Mouse (Mus musculus) heart, adult 11 months (tissue): Measurements from ENCODE around the gene Mpp3.
"Not testable (repeated sequence)": the region's sequence is repeated elsewhere in the genome, so short reads cannot be mapped to it uniquely, and the experiment has no call there.

Experiments used
- DNase-seq: peaks from one replicate; pipeline ENCODE4 v3.0.0; 2022

The Mpp3 gene

DNA sequence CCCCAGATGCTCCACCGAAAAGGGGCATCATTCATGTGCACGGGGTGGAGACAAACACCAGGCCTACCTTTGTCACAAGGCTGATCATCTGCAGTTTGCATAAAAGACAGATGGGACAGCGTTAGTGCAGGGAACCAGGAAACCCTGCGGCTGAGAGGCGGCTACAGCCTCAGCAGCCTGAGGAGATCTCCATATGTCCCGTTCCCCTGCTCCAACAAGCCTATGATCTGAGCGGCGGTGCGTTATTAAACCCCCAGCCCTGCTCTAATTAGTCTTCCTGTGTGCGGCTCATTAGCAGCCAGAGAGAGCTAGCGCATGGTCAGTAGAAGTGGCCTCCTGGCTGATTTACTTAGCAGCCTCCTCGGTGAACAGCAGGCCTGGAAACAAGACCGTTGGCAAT, 18.1 kb downstream of the Mpp3 start:
- DNase-seq: peak; percentile 96

GRCm38 (mm10) chr11:102008954-102009637, 19.2 kb downstream of the Mpp3 start:
- no peak for DNase-seq

GRCm38 (mm10) chr11:102008372-102008771, 19.9 kb downstream of the Mpp3 start:
- no peak for DNase-seq

DNA sequence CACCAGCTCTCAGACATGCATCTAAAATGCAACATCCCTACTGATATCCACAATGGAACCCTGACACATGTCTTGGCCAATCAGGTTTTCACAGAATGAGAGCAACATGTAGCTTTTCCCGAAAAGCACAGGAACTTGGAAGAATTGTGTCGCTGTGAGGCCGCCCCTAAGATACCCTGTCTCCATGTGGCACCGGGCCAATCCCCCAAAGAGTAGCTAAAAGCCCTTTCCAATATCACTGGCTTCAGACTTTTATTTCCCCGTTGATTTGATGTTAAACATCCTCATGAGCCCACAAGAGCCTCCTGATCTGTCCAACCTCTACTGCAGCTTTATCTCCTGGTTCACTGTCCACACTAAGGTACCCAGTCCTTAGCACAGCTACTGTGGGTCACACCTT, 21.6 kb downstream of the Mpp3 start:
- DNase-seq: no peak

DNA sequence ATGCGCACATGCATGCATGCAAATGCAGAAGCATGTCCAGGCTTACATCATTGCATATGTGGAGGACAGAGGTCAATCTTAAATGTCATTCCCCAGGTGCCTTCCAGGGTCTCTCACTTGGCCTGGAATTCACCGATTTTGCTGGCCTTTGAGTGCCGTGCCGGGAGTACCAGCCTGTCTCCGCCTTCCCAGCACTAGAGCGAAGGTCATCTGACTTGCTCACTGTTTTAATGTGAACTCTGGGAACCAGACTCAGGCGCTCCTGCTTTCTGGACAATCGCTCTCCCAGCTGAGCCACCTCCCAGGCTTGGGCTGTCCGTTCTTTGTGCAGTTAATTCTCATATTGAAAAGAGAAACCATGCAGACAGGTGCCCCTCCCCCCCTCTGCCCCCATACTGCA, 22.0 kb downstream of the Mpp3 start:
- DNase-seq: no peak

DNA sequence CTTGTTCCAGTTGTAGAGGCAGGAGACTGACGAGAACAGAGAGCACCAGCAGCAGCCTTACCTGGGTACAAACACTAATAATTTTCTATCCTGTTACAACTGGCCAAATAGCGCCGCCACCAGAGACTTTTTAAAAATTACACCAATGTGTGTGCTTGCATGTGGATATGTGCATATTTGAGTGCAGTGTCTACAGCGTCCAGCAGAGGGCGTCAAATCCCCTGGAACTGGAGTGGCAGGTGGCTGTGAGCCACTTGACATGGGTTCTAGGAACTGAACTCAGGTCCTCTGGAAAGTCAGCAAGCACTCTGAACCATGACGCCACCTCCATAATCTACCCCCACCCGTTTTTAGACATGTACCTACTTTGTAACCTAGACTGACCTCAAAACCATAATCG, 24.0 kb downstream of the Mpp3 start:
- DNase-seq: no peak

- no peak for DNase-seq
These were observed 28.8 kb downstream of the Mpp3 start for GRCm38 (mm10) chr11:101999466-101999865.

- DNase-seq: peak; percentile 96
These were observed 30.0 kb downstream of the Mpp3 start for GRCm38 (mm10) chr11:101998258-101998657.

GRCm38 (mm10) chr11:101995938-101996337, 32.3 kb downstream of the Mpp3 start:
- peak; percentile 84 for DNase-seq

- peak; percentile 94 for DNase-seq
These were observed 34.2 kb downstream of the Mpp3 start for GRCm38 (mm10) chr11:101994100-101994499.

DNA sequence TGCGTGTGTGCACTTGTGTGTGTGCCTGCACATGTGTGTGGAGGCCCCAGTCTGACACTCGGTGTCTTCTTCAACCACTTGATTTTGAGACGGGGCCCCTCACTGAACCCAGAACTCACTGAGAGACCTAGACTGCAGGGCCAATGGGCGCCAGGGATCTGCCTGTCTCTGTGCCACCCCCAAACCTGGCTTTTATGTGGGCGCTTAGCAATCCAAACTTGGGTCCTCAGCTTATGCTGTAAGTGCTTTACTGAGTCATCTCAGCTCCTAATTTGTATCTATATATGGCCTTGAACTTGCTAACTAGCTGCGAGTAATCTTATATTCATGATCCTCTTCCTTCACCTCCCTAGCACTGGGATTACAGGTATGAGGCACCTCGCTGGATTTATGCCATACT, 35.9 kb downstream of the Mpp3 start:
- peak; percentile 87 for DNase-seq

DNA sequence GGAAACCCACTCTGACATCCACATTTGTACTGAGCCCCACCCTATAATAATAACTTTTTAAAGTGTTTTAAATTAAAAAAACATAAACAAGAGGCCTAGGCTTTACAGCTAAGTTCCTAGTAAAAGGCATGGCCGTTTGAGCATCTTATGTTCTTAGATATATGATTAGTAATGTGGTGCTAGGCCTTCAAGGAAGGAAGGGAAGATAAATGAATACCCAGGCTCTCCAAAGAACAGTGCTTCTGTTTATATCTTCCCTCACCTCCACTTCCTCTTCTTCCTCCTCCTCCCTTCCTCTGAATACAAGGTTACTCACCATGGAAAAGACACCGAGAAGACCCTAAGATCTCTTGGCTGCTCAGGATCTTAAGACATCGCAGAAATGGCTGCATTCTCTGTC, 36.4 kb downstream of the Mpp3 start:
- no peak for DNase-seq

GRCm38 (mm10) chr11:101990244-101990643, 38.0 kb downstream of the Mpp3 start:
- no peak for DNase-seq

DNA sequence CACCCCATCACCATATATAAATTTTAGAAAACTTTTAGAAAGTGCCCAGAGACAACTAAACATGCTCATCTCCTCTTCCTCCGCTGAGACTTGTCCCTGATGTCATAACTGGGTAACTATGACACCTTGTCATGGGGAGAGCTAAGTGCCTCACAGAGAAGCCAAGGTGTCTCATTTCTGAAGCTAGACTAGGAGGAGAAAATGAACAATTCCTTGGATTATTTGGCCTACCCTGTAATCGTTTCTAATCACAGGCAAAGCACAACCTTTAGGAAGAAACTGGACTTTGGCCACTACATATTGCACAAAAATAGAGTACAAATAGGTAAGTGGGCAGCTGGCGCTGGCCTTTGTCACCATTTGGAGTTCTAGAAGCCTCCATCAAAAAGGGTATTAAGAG, 41.3 kb downstream of the Mpp3 start, which contains the start of gene Dusp3:
Gene Dusp3, minus strand, starts transcription at position 101 of the 400 bp plus-strand sequence.
- no peak for DNase-seq

- peak; percentile 98 for DNase-seq
These were observed 42.3 kb downstream of the Mpp3 start for GRCm38 (mm10) chr11:101985990-101986389.

DNA sequence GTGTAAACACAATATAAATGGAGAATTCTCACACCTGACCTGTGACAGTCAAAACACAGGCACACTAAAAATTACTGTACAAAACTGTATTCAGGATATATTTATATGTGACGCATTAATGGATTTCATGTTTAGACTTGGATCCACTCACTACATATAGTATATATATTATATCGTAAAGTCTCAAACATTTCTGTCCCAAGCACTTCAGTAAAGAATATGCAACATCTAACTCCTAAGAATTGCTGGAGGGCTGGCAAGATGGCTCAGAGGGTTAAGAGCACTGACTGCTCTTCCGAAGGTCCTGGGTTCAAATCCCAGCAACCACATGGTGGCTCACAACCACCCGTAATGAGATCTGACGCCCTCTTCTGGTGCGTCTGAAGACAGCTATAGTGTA, 42.8 kb downstream of the Mpp3 start:
- DNase-seq: not testable (repeated sequence)

GRCm38 (mm10) chr11:101984054-101985025, 43.9 kb downstream of the Mpp3 start, which contains the start of gene Cfap97d1:
Gene Cfap97d1 (plus strand): TSS chr11:101984279.
- DNase-seq: peak; percentile 100

- peak; percentile 95 for DNase-seq
These were observed 44.8 kb downstream of the Mpp3 start for GRCm38 (mm10) chr11:101983431-101983921.

DNA sequence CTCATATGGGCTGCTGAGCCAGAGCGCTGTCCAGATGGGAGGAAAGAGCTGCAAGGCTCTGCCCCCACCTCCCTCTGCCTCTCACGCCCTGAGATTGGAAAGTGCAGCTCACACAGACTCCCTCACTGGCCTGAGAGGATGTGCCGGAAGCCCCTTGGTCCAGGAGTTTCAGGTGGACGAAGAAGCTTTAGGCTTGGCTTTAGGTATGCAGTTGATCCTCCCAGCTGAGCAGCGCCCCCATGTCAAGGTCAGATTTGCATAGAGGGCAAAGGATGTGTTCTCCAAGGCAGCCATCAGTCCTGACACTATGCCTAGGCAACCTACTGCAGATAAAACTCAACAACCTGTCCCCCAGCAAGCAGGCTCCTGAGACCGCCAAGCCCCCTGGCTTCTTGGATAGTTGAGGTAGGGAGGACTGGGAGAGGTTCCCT, 45.3 kb downstream of the Mpp3 start:
- DNase-seq: peak; percentile 97

DNA sequence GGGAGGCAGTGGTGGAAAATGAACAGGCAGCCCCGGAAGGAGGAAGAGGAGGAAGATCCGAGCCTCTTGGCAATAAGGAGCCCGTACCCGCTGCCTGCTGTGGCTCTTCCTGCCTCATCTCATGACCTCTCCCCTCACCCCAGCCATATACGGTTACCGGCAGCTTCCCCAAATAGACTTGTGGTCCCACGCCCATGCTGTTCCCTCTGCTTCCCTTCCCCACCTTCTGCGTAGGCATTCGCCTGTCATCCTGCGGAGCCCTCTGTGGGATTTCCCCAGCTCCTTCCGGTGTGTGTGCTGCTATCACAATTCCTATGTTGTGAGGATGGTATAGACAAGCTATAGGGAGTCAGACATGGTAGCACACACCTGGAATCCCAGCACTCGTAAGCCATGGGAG, 46.4 kb downstream of the Mpp3 start:
- peak; percentile 98 for DNase-seq

GRCm38 (mm10) chr11:101980603-101981157, 47.6 kb downstream of the Mpp3 start:
- peak; percentile 91 for DNase-seq

DNA sequence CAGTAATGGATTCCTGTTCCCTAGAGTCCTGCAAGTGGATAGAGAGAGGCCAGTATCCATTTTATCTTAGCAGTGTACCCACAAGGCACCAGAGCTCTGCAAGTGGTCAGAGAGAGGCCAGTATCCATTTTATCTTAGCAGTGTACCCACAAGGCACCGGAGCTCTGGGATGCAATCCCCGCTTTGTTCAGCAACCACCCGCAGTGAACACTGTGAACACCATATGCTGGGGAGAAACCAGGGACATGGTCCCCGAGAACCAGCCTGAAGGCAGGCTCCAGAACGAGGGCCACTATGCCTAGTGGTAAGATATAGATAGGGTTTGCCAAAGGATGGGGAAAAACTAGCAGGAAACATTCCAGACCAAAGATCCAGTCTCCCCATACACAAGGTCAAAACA, 49.1 kb downstream of the Mpp3 start:
- no peak for DNase-seq

GRCm38 (mm10) chr11:101976949-101977348, 51.3 kb downstream of the Mpp3 start:
- DNase-seq: no peak
